In genomic region chr5:120439887-120440670, GRCm38 (mm10) we compare ENCODE assay signal across 9 mouse cellular contexts. TPM values are rescaled to one million over a fixed set of nuclear protein-coding genes. Genes with fewer than 3 reads are reported as not detected.
DNase-seq lines count a peak whose midpoint lies in the region; ATAC-seq and TF ChIP-seq lines count a peak whose summit lies in the region.
"Had no signal": no experiment of that assay in that cellular context is flagged by ENCODE, and none has a peak within 500 bp of the region (broad histone marks: within the 10 kb centered on the region; RNA-seq: fewer than 3 reads in every experiment).

No protein-coding gene starts in this region.

- H3K4me2 ChIP-seq in lung, embryonic 14.5 days = peak overlapping the region; percentile 47
- peak overlapping the region; percentile 74 for H3K4me2 ChIP-seq in forebrain, embryonic 12.5 days
- peak overlapping the region; percentile 27; the same call in 1 of the 2 replicates for H3K4me2 ChIP-seq in limb, embryonic 11.5 days (ENCODE audit: low read depth, severe bottlenecking)

- peaks cover 67% of the 10 kb centered on the region for H3K27me3 ChIP-seq in lung, embryonic 14.5 days (ENCODE audit: insufficient read depth, low read length)
- peaks cover 59% of the 10 kb centered on the region for H3K27me3 ChIP-seq in forebrain, embryonic 12.5 days
- H3K27me3 ChIP-seq in limb, embryonic 11.5 days (ENCODE audit: control insufficient read depth, insufficient read depth, low read length) = peaks cover 63% of the 10 kb centered on the region
- peaks cover 54% of the 10 kb centered on the region for H3K27me3 ChIP-seq in small intestine, adult 2 months (ENCODE audit: control insufficient read depth, insufficient read depth, low read length)

- H3K36me3 ChIP-seq in lung, embryonic 14.5 days (ENCODE audit: insufficient read depth) = no peaks in the 10 kb centered on the region
- no peaks in the 10 kb centered on the region for H3K36me3 ChIP-seq in forebrain, embryonic 12.5 days (replicated peaks)
- H3K36me3 ChIP-seq in limb, embryonic 11.5 days (ENCODE audit: control insufficient read depth, insufficient read depth, low read length) = no peaks in the 10 kb centered on the region
- H3K36me3 ChIP-seq in small intestine, adult 2 months (ENCODE audit: control insufficient read depth, insufficient read depth, low read length) = no peaks in the 10 kb centered on the region

- no peaks in the 10 kb centered on the region for H3K4me1 ChIP-seq in lung, embryonic 14.5 days (ENCODE audit: insufficient read depth)
- peaks cover 51% of the 10 kb centered on the region for H3K4me1 ChIP-seq in forebrain, embryonic 12.5 days
- H3K4me1 ChIP-seq in limb, embryonic 11.5 days (ENCODE audit: control insufficient read depth, insufficient read depth, low read length) = peaks cover 14% of the 10 kb centered on the region
- H3K4me1 ChIP-seq in small intestine, adult 2 months (ENCODE audit: control insufficient read depth, insufficient read depth, insufficient read length, low read length) = peaks cover 10% of the 10 kb centered on the region

- DNase-seq in lung, embryonic 14.5 days = peak; percentile 19
- DNase-seq in lung, postnatal 14 days = no peak
- DNase-seq in limb, embryonic 11.5 days (ENCODE audit: low spot score) = peak; percentile 38
- DNase-seq in cerebellum, adult 11 months = no peak
- no peak for DNase-seq in right cerebral cortex, adult 18-20 months
- no peak for DNase-seq in natural killer cell, adult 2 months (ENCODE audit: low spot score in 2 of 2)

- no peak for TF ChIP-seq CTCF in lung, embryonic 14.5 days (IDR thresholded peaks at IDR 0.05; ENCODE audit: low read depth)
- no peak for TF ChIP-seq CTCF in small intestine, adult 2 months (IDR thresholded peaks at IDR 0.05; ENCODE audit: extremely low read depth, insufficient read length, insufficient replicate concordance, low read depth, low read length)

- no peak overlapping the region for H3K9ac ChIP-seq in lung, embryonic 14.5 days
- H3K9ac ChIP-seq in forebrain, embryonic 12.5 days = peak overlapping the region; percentile 61
- H3K9ac ChIP-seq in limb, embryonic 11.5 days (ENCODE audit: low read length) = no peak overlapping the region

- ATAC-seq in lung, embryonic 14.5 days (ENCODE audit: insufficient read depth) = no peak
- no peak for ATAC-seq in forebrain, embryonic 12.5 days (ENCODE audit: low FRiP score)
- ATAC-seq in limb, embryonic 11.5 days (ENCODE audit: insufficient number of reproducible peaks, low FRiP score, low TSS enrichment, low read depth) = no peak

- H3K9me3 ChIP-seq in lung, embryonic 14.5 days (ENCODE audit: low read depth, low read length) = no peaks in the 10 kb centered on the region
- no peaks in the 10 kb centered on the region for H3K9me3 ChIP-seq in forebrain, embryonic 12.5 days
- H3K9me3 ChIP-seq in limb, embryonic 11.5 days (ENCODE audit: control insufficient read depth, low read length) = no peaks in the 10 kb centered on the region

- TF ChIP-seq POLR2A in small intestine, adult 2 months (IDR thresholded peaks at IDR 0.05; ENCODE audit: low read depth, low read length) = no peak

- no peak overlapping the region for H3K27ac ChIP-seq in lung, embryonic 14.5 days (ENCODE audit: low read depth)
- peak overlapping the region; percentile 88 for H3K27ac ChIP-seq in forebrain, embryonic 12.5 days
- no peak overlapping the region for H3K27ac ChIP-seq in limb, embryonic 11.5 days (replicated peaks; ENCODE audit: low read depth, low read length)
- H3K27ac ChIP-seq in small intestine, adult 2 months (ENCODE audit: insufficient read depth, low read depth, low read length) = no peak overlapping the region

- under 1% methylated on average over 61 of the region's 61 CpGs for WGBS in lung, embryonic 14.5 days
- WGBS in forebrain, embryonic 12.5 days = 9% methylated on average over 61 of the region's 61 CpGs
- under 1% methylated on average over 60 of the region's 61 CpGs for WGBS in limb, embryonic 11.5 days
- 2% methylated on average over 61 of the region's 61 CpGs for WGBS in small intestine, adult 2 months

- H3K4me3 ChIP-seq in lung, embryonic 14.5 days (ENCODE audit: low read depth, low read length) = peak overlapping the region; percentile 24
- peak overlapping the region; percentile 37 for H3K4me3 ChIP-seq in forebrain, embryonic 12.5 days (replicated peaks)
- 0 out of 2 replicates have a peak overlapping the region, but pooled peaks have one; percentile 5 for H3K4me3 ChIP-seq in limb, embryonic 11.5 days (ENCODE audit: low read depth, low read length)
- H3K4me3 ChIP-seq in small intestine, adult 2 months (ENCODE audit: low read depth, low read length) = peak overlapping the region; percentile 39

RNA-seq across cellular contexts. Expression of gene Lhx5, which starts 8.6 kb away (rescaled TPM):
- polyA plus RNA-seq in lung, embryonic 14.5 days (2014; fragmentation: Nextera tagmentation; extraction: Ambion mirVana) = not detected in 2 replicates
- 23.8 and 26.6 TPM in 2 replicates for polyA plus RNA-seq in forebrain, embryonic 12.5 days (2016; fragmentation: Nextera tagmentation; extraction: Ambion mirVana)
- not detected in 2 replicates for polyA plus RNA-seq in limb, embryonic 11.5 days (2014; fragmentation: Nextera tagmentation; extraction: Ambion mirVana)
- polyA plus RNA-seq in small intestine, adult 2 months (2012; rRNA removed) = 0.38 TPM in 2 replicates
- polyA plus RNA-seq: spleen, adult 2 months had no signal

RNA-seq across cellular contexts. Expression of gene Sdsl, which starts 32.5 kb away (rescaled TPM):
- polyA plus RNA-seq in lung, embryonic 14.5 days (2014; fragmentation: Nextera tagmentation; extraction: Ambion mirVana) = 3.3 and 4.7 TPM in 2 replicates
- polyA plus RNA-seq in forebrain, embryonic 12.5 days (2016; fragmentation: Nextera tagmentation; extraction: Ambion mirVana) = 4.5 and 5.1 TPM in 2 replicates
- 4.0 and 4.2 TPM in 2 replicates for polyA plus RNA-seq in limb, embryonic 11.5 days (2014; fragmentation: Nextera tagmentation; extraction: Ambion mirVana)
- 27.3 and 46.4 TPM in 2 replicates for polyA plus RNA-seq in small intestine, adult 2 months (2012; rRNA removed)

RNA-seq across cellular contexts. Expression of gene Sds, which starts 36.2 kb away (rescaled TPM):
- not detected in 2 replicates for polyA plus RNA-seq in lung, embryonic 14.5 days (2014; fragmentation: Nextera tagmentation; extraction: Ambion mirVana)
- not detected in 2 replicates for polyA plus RNA-seq in forebrain, embryonic 12.5 days (2016; fragmentation: Nextera tagmentation; extraction: Ambion mirVana)
- polyA plus RNA-seq in limb, embryonic 11.5 days (2014; fragmentation: Nextera tagmentation; extraction: Ambion mirVana) = not detected in 2 replicates
- not detected in 2 replicates for polyA plus RNA-seq in small intestine, adult 2 months (2012; rRNA removed)
- polyA plus RNA-seq: spleen, adult 2 months had no signal

Comparison
In these comparisons a context has a peak if more than half of its experiments do, and no peak if none do; other contexts are left out.
1. DNase-seq: peak in lung, embryonic 14.5 days (single experiment) and limb, embryonic 11.5 days (single experiment); none in lung, postnatal 14 days (single experiment), cerebellum, adult 11 months (single experiment), right cerebral cortex, adult 18-20 months (single experiment) and natural killer cell, adult 2 months (0 of 2).
2. RNA of gene Lhx5, which starts 8.6 kb away (polyA plus RNA-seq): 23.8 to 26.6 TPM in forebrain, embryonic 12.5 days; 0.38 TPM in small intestine, adult 2 months, not detected in limb, embryonic 11.5 days and not detected in lung, embryonic 14.5 days; every median in the first group is over 10 times any median in the second.
3. Peak in every context shown above with its lines, with median percentiles within 50 percentile points of each other: H3K4me2 ChIP-seq and H3K4me3 ChIP-seq.